Mouse (Mus musculus) ES-E14 (cell line): ENCODE data around the gene Smim1. TPM values are rescaled to one million over a fixed set of nuclear protein-coding genes. Genes with fewer than 3 reads are reported as not detected.
A peak's percentile ranks its signal among the peaks of the same experiment; 100 is the strongest.

Source experiments
- DNase-seq: peaks from one replicate; pipeline ENCODE4 v3.0.0-alpha.2; 2013; ENCODE audit warnings: low read depth, low spot score
- H3K27ac ChIP-seq: 2 replicates; pipeline ENCODE4 v1.5.1; 2012; ENCODE audit warnings: low read depth, mild to moderate bottlenecking, low read length, moderate library complexity, mixed read lengths; ENCODE audit not compliant: poor library complexity, insufficient read depth, severe bottlenecking
- H3K36me3 ChIP-seq: 2 replicates; pipeline ENCODE4 v1.6.1; 2012; ENCODE audit warnings: mild to moderate bottlenecking, low read length, moderate library complexity, mixed read lengths; ENCODE audit not compliant: control insufficient read depth, poor library complexity, insufficient read depth, severe bottlenecking
- H3K4me1 ChIP-seq, 2 experiments: fragments of 150-350 bp in 1 of 2; sonication (generic) in 1 of 2; 2 replicates each; pipeline ENCODE4 v1.6.1; 2012; ENCODE audit warnings: low read length in 2 of 2, mild to moderate bottlenecking in 1 of 2, mixed read lengths in 1 of 2; ENCODE audit not compliant: control insufficient read depth in 2 of 2, insufficient read depth in 2 of 2, poor library complexity in 1 of 2
- H3K4me3 ChIP-seq, 2 experiments: fragments of 150-350 bp in 1 of 2; sonication (generic) in 1 of 2; 2 replicates each; pipeline ENCODE4 v1.5.1; 2012; ENCODE audit warnings: low read length in 2 of 2, low read depth in 1 of 2, mild to moderate bottlenecking in 1 of 2, mixed read lengths in 1 of 2; ENCODE audit not compliant: insufficient read depth in 1 of 2, poor library complexity in 1 of 2, severe bottlenecking in 1 of 2
- H3K9ac ChIP-seq: 2 replicates; pipeline ENCODE4 v1.6.1; 2012; ENCODE audit warnings: low read depth, mild to moderate bottlenecking, low read length, mixed read lengths; ENCODE audit not compliant: poor library complexity, insufficient read depth, severe bottlenecking
- H3K9me3 ChIP-seq: fragments of 150-350 bp; sonication (generic); 2 replicates; pipeline ENCODE4 v1.6.1; 2012; ENCODE audit warnings: low read depth, mild to moderate bottlenecking, low read length; ENCODE audit not compliant: control insufficient read depth, insufficient read depth
- CHD2 ChIP-seq: IDR thresholded peaks from 2 replicates; pipeline ENCODE4 v1.6.1; 2014; ENCODE audit warnings: mild to moderate bottlenecking, low read depth, low read length, inconsistent platforms
- HCFC1 ChIP-seq: IDR thresholded peaks from 2 replicates; pipeline ENCODE4 v1.6.1; 2012; ENCODE audit warnings: low read length, inconsistent platforms, borderline replicate concordance; ENCODE audit not compliant: insufficient read depth
- MAFK ChIP-seq: IDR thresholded peaks from 2 replicates; pipeline ENCODE4 v1.6.1; 2014; ENCODE audit warnings: mild to moderate bottlenecking, low read depth, low read length, inconsistent platforms; ENCODE audit not compliant: insufficient read depth
- ZC3H11A ChIP-seq: IDR thresholded peaks from 2 replicates; pipeline ENCODE4 v1.6.1; 2012; ENCODE audit warnings: low read depth, mild to moderate bottlenecking, inconsistent platforms, low read length, borderline replicate concordance
- ZNF384 ChIP-seq: IDR thresholded peaks from 2 replicates; pipeline ENCODE4 v1.6.1; 2012; ENCODE audit warnings: low read depth, low read length, inconsistent platforms
- in situ Hi-C, 2 experiments: fragments of 600-800 bp; cut with MboI; formaldehyde crosslinking; loops; one replicate each; pipeline ENCODE4 v1.15.1; 2025; ENCODE audit warnings: low sequenced_read_pairs in 2 of 2, inconsistent platforms in 1 of 2; ENCODE audit not compliant: unreplicated experiment in 2 of 2
- total RNA-seq: library from RNA; depleted of rRNA; stranded (reverse); fragments of 300-350 nt; gene quantifications from 2 replicates; pipeline ENCODE4 v1.2.3, GENCODE M21; 2012

Gene Smim1
- total RNA-seq, 1 experiment: 2.9 TPM

DNA sequence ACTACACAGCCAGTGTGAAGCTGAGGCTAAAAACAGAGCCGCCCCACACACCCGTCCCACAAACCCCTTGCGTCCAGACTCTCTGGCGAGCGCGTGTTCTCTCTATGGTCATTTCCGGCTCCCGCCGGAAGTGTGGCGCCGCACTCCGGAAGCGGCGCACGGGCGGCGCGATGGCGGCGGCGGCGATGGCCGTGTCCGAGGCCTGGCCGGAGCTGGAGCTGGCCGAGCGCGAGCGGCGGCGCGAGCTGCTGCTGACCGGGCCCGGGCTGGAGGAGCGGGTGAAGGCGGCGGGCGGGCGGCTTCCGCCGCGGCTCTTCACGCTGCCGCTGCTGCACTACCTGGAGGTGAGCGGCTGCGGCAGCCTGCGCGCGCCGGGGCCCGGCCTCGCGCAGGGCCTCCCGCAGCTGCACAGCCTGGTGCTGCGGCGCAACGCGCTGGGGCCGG, 14.4 kb downstream of the Smim1 start, which contains the start of gene Lrrc47:
Gene Lrrc47 (plus strand): TSS at position 86 of the 444 bp plus-strand sequence.
- peak within 1 kb of the TSS; percentile 95 for H3K9ac ChIP-seq
- H3K36me3 ChIP-seq: peaks cover 24% of the 10 kb centered on the region
- H3K4me3 ChIP-seq: peak within 1 kb of the TSS; percentile 82 to 99
- in situ Hi-C loops: no loop called here
- DNase-seq: peak; percentile 56
- H3K27ac ChIP-seq: peak within 1 kb of the TSS; percentile 11
- no peak for TF ChIP-seq CHD2
- peak; percentile 69; the same call in 1 of the 2 replicates for TF ChIP-seq HCFC1
- no peaks in the 10 kb centered on the region for H3K9me3 ChIP-seq
- peaks cover 5 to 14% of the 10 kb centered on the region in 2 experiments; a peak in 2 of 4 replicates for H3K4me1 ChIP-seq

GRCm38 (mm10) chr4:154010907-154011645, 15.0 kb downstream of the Smim1 start:
- H3K4me3 ChIP-seq: peak overlapping the region; percentile 82 to 99
- TF ChIP-seq MAFK (no peak), ZNF384 (no peak), CHD2 (no peak), ZC3H11A (no peak), HCFC1 (no peak)
- H3K36me3 ChIP-seq: peaks cover 26% of the 10 kb centered on the region
- peak overlapping the region; percentile 88 for H3K9ac ChIP-seq
- DNase-seq: no peak
- H3K27ac ChIP-seq: no peak overlapping the region
- no peaks in the 10 kb centered on the region for H3K9me3 ChIP-seq
- in situ Hi-C loops: no loop called here
- H3K4me1 ChIP-seq: peaks cover 5 to 14% of the 10 kb centered on the region in 2 experiments; a peak in 2 of 4 replicates

DNA sequence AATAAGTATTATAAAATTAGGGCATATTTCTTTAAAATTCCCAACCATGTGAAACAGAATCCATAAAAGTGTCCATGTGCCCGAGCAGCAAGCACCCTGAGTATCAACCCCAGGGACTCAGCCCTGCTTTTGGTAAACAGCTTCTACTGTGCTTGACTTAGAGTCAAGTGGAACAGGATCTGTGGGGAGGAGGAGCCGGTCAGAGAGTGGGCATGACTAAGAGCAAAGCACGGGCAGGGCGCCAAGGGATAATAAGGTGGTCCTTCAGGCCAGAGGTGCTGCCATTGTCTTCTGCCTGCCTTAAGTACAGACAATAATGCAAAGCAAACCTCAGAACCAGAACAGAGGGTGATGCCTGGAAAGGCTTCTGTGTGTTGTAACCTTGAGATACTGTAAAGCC, 18.3 kb downstream of the Smim1 start:
- TF ChIP-seq MAFK (no peak), ZNF384 (no peak), CHD2 (no peak), ZC3H11A (no peak), HCFC1 (no peak)
- Histone ChIP-seq H3K9ac (no peak overlapping the region), H3K4me3 (no peak overlapping the region), H3K36me3 (peaks cover 19% of the 10 kb centered on the region), H3K27ac (no peak overlapping the region), H3K4me1 (peaks cover 0 to 2% of the 10 kb centered on the region in 2 experiments; a peak in 1 of 4 replicates), H3K9me3 (no peaks in the 10 kb centered on the region)
- DNase-seq: no peak
- in situ Hi-C loops: no loop called here

DNA sequence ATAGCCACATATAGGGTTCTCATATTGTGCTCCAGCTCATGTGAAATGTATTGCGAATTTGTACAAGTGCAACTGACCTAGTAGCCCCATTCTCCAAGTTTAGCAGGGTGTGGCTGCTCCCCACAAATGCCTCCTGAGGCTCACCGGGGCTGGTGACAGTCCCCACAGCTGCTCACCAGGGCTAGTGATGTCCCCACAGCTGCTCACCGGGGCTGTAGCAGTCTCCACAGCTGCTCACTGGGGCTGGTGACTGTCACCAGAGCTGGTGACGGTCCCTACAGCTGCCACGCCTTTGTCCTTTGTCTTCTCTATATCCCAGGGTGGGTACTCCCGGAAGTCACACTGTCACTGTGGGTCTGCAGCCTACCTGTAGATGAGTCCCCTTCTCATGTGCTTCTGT, 19.8 kb downstream of the Smim1 start:
- in situ Hi-C loops: no loop called here
- Histone ChIP-seq H3K9me3 (no peaks in the 10 kb centered on the region), H3K9ac (no peak overlapping the region), H3K4me3 (no peak overlapping the region), H3K27ac (no peak overlapping the region), H3K36me3 (peaks cover 25% of the 10 kb centered on the region), H3K4me1 (no peaks in the 10 kb centered on the region)
- DNase-seq: no peak
- TF ChIP-seq ZNF384 (no peak), ZC3H11A (no peak), HCFC1 (no peak), CHD2 (no peak), MAFK (no peak)

- DNase-seq: no peak
- H3K9me3 ChIP-seq: no peaks in the 10 kb centered on the region
- H3K4me1 ChIP-seq: no peaks in the 10 kb centered on the region
- H3K27ac ChIP-seq: no peak overlapping the region
- TF ChIP-seq ZC3H11A: no peak
- no peak for TF ChIP-seq ZNF384
- TF ChIP-seq MAFK: no peak
- TF ChIP-seq CHD2: no peak
- no peak for TF ChIP-seq HCFC1
- H3K4me3 ChIP-seq: no peak overlapping the region
- H3K9ac ChIP-seq: no peak overlapping the region
- in situ Hi-C loops: no loop called here
- peaks cover 25% of the 10 kb centered on the region for H3K36me3 ChIP-seq
These were observed 20.5 kb downstream of the Smim1 start for GRCm38 (mm10) chr4:154005488-154005887.
